Mouse (Mus musculus) liver, embryonic 13.5 days (tissue): Measurements from ENCODE around the gene Slc7a8. TPM values are rescaled to one million over a fixed set of nuclear protein-coding genes. Genes with fewer than 3 reads are reported as not detected.
"Not testable (repeated sequence)": the region's sequence is repeated elsewhere in the genome, so short reads cannot be mapped to it uniquely, and the experiment has no call there.

Experiments used
- ATAC-seq: fragments of 200-750 bp; cut with Nextera tagmentation; 2 replicates; pipeline ENCODE4 v1.8.0; 2017; ENCODE audit warnings: low read depth, mild to moderate bottlenecking, moderate number of reproducible peaks, moderate library complexity
- DNase-seq: peaks from one replicate; pipeline ENCODE4 v3.0.0; 2022
- H3K27ac ChIP-seq: fragments of 300-500 bp; sonication (generic); 2 replicates; pipeline ENCODE4 v1.5.1; 2015; ENCODE audit warnings: moderate library complexity, mild to moderate bottlenecking, inconsistent platforms
- H3K27me3 ChIP-seq: fragments of 300-500 bp; sonication (generic); 2 replicates; pipeline ENCODE4 v1.6.1; 2015; ENCODE audit warnings: mild to moderate bottlenecking, inconsistent platforms
- H3K36me3 ChIP-seq: fragments of 300-500 bp; sonication (generic); 2 replicates; pipeline ENCODE4 v1.6.1; 2015; ENCODE audit warnings: mild to moderate bottlenecking, inconsistent platforms
- H3K4me1 ChIP-seq: fragments of 300-500 bp; sonication (generic); replicated peaks from 2 replicates; pipeline ENCODE4 v1.6.1; 2015; ENCODE audit warnings: inconsistent platforms
- H3K4me2 ChIP-seq: fragments of 300-500 bp; sonication (generic); 2 replicates; pipeline ENCODE4 v1.6.1; 2015; ENCODE audit warnings: inconsistent platforms, mild to moderate bottlenecking, moderate library complexity
- H3K4me3 ChIP-seq: fragments of 300-500 bp; sonication (generic); replicated peaks from 2 replicates; pipeline ENCODE4 v1.5.1; 2015; ENCODE audit warnings: mild to moderate bottlenecking, inconsistent platforms
- H3K9ac ChIP-seq: fragments of 300-500 bp; sonication (generic); 2 replicates; pipeline ENCODE4 v1.6.1; 2015; ENCODE audit warnings: mild to moderate bottlenecking, inconsistent platforms
- H3K9me3 ChIP-seq: fragments of 300-500 bp; sonication (generic); replicated peaks from 2 replicates; pipeline ENCODE4 v1.6.1; 2016; ENCODE audit warnings: inconsistent platforms
- WGBS: fragments of 180-500 bp; shearing (Covaris S2); methylation state at CpG from one replicate; pipeline ENCODE4 v1.1.7; 2015; ENCODE audit not compliant: insufficient replicate concordance; 5-methylcytosine and 5-hydroxymethylcytosine counted together
- polyA plus RNA-seq: library from polyadenylated mRNA; unstranded; fragments of >200 nt; fragmentation: Nextera tagmentation; extraction: Ambion mirVana; gene quantifications from 2 replicates; pipeline ENCODE4 v1.2.1, GENCODE M21; 2015

The Slc7a8 gene
- polyA plus RNA-seq, 1 experiment from 2014 or later: 2.1 TPM

DNA sequence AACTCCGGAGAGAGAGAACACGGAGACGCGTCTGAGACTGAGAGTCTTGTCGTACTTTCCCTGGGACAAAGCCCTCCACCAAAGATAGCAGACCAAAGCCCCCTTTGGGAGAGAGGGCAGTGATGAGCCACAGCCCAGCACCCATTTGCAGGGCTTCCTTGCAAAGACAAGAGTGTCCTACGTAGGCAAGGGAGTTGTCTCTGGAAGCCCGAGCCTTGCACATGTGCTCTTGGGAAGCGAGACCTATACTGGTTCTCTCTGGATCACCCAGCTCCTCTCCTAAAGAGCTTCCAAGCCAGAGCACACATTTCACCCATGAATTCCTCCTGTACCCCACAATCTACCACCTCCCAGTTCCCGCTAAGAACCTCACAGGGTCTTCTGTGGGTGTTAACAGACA lies 1.7 kb downstream of the Slc7a8 start:
- no peaks in the 10 kb centered on the region for H3K36me3 ChIP-seq
- peaks cover 13% of the 10 kb centered on the region; the same call in 1 of the 2 replicates for H3K4me1 ChIP-seq
- no peak overlapping the region for H3K4me3 ChIP-seq
- WGBS: 82% methylated on average over 9 of the region's 9 CpGs
- H3K27me3 ChIP-seq: peaks cover 54% of the 10 kb centered on the region
- H3K9me3 ChIP-seq: no peaks in the 10 kb centered on the region
- ATAC-seq (no peak), DNase-seq (no peak)
- no peak overlapping the region for H3K4me2 ChIP-seq
- no peak overlapping the region for H3K27ac ChIP-seq
- H3K9ac ChIP-seq: no peak overlapping the region

DNA sequence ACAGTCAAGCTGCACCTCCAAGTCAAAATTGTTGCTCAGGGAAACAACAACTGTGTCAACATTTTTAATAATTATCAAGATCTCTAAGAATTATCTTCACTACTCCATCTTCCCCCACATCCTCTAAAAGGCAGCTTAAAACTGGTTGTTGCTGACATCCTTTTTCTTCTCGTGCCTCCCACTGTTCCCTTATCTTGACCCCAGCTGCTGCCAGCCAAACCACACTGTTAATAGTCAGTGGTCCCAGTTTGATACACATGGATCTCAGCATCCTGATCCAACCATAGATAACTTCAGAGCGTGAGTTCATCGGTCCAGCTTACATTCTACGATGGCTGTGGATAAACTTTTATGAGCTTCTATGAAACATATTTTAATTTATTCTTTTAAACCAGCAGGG lies 3.9 kb downstream of the Slc7a8 start:
- DNase-seq (no peak), ATAC-seq (no peak)
- Histone ChIP-seq H3K4me1 (peaks cover 13% of the 10 kb centered on the region; the same call in 1 of the 2 replicates), H3K4me2 (no peak overlapping the region), H3K9ac (no peak overlapping the region), H3K36me3 (no peaks in the 10 kb centered on the region), H3K27me3 (peaks cover 40% of the 10 kb centered on the region), H3K27ac (no peak overlapping the region), H3K4me3 (no peak overlapping the region), H3K9me3 (no peaks in the 10 kb centered on the region)
- WGBS: 17% methylated on average over 4 of the region's 4 CpGs

DNA sequence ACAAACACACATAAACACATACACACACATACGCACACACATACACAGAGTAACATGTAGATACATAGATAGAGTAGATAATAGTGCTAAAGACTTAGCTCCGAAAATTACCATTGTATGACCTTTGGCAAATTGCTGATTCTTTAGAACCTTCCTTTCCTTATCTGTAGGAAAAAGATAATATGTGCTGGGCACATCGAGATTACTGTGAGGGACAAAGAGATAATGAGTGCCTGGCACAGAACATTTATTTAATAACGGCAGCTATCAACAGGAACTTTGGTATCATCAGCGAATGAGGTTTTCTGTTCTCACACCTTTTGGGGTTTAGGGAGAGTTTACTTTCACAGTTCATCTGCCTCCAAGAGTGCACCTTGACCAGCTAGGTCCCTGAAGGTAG lies 5.0 kb downstream of the Slc7a8 start:
- ATAC-seq: no peak
- H3K9me3 ChIP-seq: no peaks in the 10 kb centered on the region
- no peak overlapping the region for H3K27ac ChIP-seq
- no peak overlapping the region for H3K4me2 ChIP-seq
- H3K9ac ChIP-seq: no peak overlapping the region
- peaks cover 10% of the 10 kb centered on the region; the same call in 1 of the 2 replicates for H3K4me1 ChIP-seq
- H3K4me3 ChIP-seq: no peak overlapping the region
- WGBS: 52% methylated on average over 5 of the region's 5 CpGs
- H3K27me3 ChIP-seq: peaks cover 29% of the 10 kb centered on the region
- H3K36me3 ChIP-seq: no peaks in the 10 kb centered on the region
- DNase-seq: no peak

DNA sequence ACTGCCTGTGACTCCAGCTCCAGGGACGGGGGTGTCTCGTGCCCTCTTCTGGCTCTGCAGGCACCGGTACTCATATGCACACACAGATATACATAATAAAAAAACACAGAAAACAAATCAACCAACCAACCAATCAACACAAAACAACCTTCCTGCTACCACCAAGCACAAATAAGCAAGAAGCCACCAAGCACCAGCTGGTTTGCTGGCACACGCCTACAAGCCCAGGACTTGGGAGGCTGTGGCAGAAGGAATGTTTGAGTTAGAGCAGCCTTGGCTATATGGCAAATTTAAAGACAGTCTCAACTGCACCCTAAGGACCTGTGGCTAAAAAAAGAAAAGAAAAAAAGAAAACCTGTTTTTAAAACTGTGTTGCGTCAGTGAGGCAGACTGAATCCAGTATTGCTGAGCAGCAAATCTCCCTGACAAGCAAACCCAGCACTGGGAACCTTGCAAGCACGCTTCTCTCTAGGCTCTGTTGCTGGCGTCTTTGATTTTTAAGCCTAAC lies 6.2 kb downstream of the Slc7a8 start:
- Histone ChIP-seq H3K36me3 (no peaks in the 10 kb centered on the region), H3K27me3 (peaks cover 17% of the 10 kb centered on the region), H3K9me3 (no peaks in the 10 kb centered on the region), H3K27ac (no peak overlapping the region), H3K9ac (no peak overlapping the region), H3K4me3 (no peak overlapping the region), H3K4me2 (no peak overlapping the region), H3K4me1 (peaks cover 5% of the 10 kb centered on the region; the same call in 1 of the 2 replicates)
- ATAC-seq (no peak), DNase-seq (no peak)
- 75% methylated on average over 7 of the region's 7 CpGs for WGBS

DNA sequence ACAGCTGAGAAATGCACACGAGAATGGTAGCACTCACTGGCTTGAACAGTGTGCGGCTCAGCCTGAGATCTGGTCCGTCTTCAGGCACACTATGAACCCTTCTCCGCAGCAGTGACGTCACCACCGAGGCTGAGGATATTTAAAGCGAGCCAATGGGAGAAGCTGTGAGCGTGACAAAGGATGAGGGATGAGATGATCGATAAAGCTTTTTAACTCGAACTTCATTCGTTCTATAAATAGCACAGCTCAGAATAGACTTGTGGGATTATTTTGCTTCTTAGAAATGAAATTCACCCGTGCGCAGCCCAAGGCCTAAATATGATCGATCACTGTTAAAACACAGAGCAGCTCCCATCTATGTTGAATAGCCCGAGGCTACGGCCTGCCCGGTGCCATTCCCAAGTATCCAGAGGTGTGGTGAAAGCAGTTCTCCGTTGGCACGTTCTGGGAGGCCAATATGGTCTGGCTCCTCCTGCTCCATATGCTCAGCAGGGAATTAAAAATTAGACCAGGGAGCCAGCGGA lies 9.4 kb downstream of the Slc7a8 start:
- ATAC-seq (no peak), DNase-seq (no peak)
- H3K36me3 ChIP-seq: no peaks in the 10 kb centered on the region
- peaks cover 2% of the 10 kb centered on the region; the same call in 1 of the 2 replicates for H3K4me1 ChIP-seq
- 72% methylated on average over 20 of the region's 20 CpGs for WGBS
- H3K4me3 ChIP-seq: no peak overlapping the region
- no peak overlapping the region for H3K9ac ChIP-seq
- H3K9me3 ChIP-seq: no peaks in the 10 kb centered on the region
- no peaks in the 10 kb centered on the region; the same call in 1 of the 2 replicates for H3K27me3 ChIP-seq
- no peak overlapping the region for H3K4me2 ChIP-seq
- no peak overlapping the region for H3K27ac ChIP-seq

DNA sequence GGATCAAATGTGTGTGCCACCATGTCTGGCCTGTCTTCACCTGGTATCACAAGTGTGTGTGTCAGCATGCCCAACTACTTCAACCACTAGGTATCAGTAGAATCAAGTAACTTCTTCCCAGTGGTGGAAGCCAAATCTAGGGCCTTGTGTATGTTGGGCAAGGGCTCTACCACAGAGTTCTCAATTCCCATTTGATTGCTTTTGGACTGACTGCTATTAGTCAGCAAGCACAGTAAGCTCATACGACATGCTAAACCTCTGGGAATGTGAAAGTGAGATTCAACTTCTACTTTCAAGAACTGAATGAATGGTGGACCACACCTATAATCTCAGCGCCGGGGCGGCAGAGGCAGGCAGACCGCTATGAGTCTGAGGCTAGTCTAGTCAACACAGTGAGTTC lies 11.4 kb downstream of the Slc7a8 start:
- Histone ChIP-seq H3K9ac (no peak overlapping the region), H3K9me3 (no peaks in the 10 kb centered on the region), H3K4me1 (no peaks in the 10 kb centered on the region), H3K27ac (no peak overlapping the region), H3K4me2 (no peak overlapping the region), H3K36me3 (no peaks in the 10 kb centered on the region), H3K27me3 (no peaks in the 10 kb centered on the region), H3K4me3 (no peak overlapping the region)
- ATAC-seq: no peak
- 84% methylated on average over 5 of the region's 5 CpGs for WGBS
- DNase-seq: no peak

DNA sequence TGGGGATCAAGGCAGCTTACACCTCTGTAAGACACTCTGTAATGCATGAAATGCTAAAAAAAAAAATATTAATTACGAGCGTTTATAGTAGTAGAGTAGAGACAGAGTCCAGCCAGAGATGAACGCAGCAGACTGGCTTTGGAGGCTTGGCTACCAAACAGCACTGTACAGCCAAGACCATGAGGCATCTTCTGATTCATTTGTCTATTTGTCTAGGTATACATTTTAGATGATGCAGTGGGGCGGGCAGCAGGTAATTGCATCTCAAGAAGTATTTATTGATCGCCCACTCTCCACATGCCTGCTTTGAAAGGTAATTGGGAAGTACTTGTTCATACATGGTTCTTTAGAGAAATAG lies 12.7 kb downstream of the Slc7a8 start:
- ATAC-seq (no peak), DNase-seq (no peak)
- Histone ChIP-seq H3K4me1 (no peaks in the 10 kb centered on the region), H3K27me3 (no peaks in the 10 kb centered on the region), H3K27ac (no peak overlapping the region), H3K4me2 (no peak overlapping the region), H3K9ac (no peak overlapping the region), H3K9me3 (no peaks in the 10 kb centered on the region), H3K4me3 (no peak overlapping the region), H3K36me3 (no peaks in the 10 kb centered on the region)
- 75% methylated on average over 5 of the region's 5 CpGs for WGBS

DNA sequence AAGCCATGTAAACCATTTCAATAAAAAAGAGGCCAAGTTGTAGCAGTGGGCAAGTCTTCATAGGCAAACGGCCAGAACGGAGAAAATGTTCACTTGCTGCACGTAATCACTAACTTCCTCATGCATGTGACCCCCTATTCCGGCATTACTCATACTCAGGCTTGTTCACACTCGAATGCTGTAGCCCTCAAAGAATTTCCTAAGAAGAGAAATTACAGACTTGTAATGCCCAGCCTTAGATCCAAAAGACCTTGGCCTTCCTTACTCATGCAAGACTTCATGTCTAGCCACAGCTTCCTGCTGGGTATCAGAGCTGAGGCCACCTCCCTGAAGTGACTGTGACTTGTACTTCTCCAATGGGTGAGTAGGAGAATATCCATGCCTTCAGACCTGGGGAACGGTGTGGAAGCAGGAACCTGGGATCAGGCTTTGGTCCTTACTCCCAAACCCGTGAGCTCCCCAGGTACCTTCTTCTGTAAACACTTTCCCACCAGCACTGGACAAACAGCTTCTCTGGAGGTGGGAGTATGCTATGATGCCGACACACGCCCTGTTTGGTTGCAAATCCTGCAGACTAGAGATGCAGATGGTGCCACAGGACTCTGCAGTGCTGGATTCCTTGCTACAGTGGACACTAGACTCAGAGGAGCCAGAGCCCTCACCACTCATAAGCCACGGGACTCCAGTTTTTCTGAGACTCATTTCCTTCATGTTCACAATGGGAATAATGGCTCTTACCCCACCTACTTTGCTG lies 13.3 kb downstream of the Slc7a8 start:
- no peak for ATAC-seq
- H3K4me2 ChIP-seq: no peak overlapping the region
- no peak overlapping the region for H3K27ac ChIP-seq
- H3K27me3 ChIP-seq: no peaks in the 10 kb centered on the region
- H3K36me3 ChIP-seq: no peaks in the 10 kb centered on the region
- WGBS: 55% methylated on average over 10 of the region's 10 CpGs
- no peak overlapping the region for H3K9ac ChIP-seq
- no peak overlapping the region for H3K4me3 ChIP-seq
- H3K9me3 ChIP-seq: no peaks in the 10 kb centered on the region
- DNase-seq: no peak
- H3K4me1 ChIP-seq: no peaks in the 10 kb centered on the region

DNA sequence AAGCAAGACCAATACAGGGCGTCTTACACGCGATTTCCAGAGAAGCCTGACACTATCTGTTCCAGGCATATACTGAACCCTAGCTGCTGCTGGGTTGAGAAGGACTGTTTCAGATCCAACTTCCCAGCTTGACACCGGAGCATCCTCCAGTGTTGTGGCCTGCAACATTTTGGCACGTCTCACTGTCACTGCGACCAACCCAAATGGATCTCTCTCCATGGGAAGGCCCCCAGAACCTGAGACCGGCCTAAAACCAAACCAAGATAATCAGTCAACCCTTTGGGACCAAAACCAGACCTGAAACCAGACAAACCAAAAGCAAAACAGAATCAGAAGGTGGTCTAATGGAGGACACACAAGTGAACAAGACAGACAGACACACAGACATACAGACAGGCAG lies 14.8 kb downstream of the Slc7a8 start:
- 83% methylated on average over 7 of the region's 7 CpGs for WGBS
- not testable (repeated sequence) for H3K27me3 ChIP-seq, H3K9me3 ChIP-seq, H3K27ac ChIP-seq, H3K4me3 ChIP-seq, H3K9ac ChIP-seq, H3K36me3 ChIP-seq, ATAC-seq, DNase-seq, H3K4me2 ChIP-seq, H3K4me1 ChIP-seq

DNA sequence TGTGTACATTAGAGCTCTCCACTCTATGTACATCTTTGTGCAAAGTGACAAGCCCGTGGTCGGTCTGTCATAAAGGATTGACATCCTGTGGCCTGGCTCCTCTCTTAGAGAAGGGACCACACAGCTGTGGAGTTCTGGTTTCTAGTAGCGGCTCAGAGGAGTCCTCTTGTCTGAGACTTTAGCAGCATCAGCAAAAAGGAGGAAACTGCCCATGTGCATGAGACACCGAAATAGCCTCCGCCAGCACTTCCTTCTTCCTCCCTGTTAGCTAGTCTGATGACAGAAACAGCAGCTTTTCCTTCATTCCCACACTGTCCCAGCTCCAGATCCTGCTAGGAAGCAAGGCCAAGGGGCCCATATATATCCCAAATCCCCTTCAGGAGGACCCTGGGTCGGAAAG lies 25.4 kb downstream of the Slc7a8 start:
- peak overlapping the region; percentile 45; the same call in 1 of the 2 replicates for H3K27ac ChIP-seq
- peak; percentile 54; the same call in 1 of the 2 replicates for ATAC-seq
- no peaks in the 10 kb centered on the region for H3K36me3 ChIP-seq
- H3K9me3 ChIP-seq: no peaks in the 10 kb centered on the region
- no peak overlapping the region for H3K9ac ChIP-seq
- H3K4me1 ChIP-seq: peaks cover 7% of the 10 kb centered on the region
- H3K4me3 ChIP-seq: no peak overlapping the region
- no peak for DNase-seq
- 26% methylated on average over 6 of the region's 6 CpGs for WGBS
- no peaks in the 10 kb centered on the region for H3K27me3 ChIP-seq
- no peak overlapping the region for H3K4me2 ChIP-seq

DNA sequence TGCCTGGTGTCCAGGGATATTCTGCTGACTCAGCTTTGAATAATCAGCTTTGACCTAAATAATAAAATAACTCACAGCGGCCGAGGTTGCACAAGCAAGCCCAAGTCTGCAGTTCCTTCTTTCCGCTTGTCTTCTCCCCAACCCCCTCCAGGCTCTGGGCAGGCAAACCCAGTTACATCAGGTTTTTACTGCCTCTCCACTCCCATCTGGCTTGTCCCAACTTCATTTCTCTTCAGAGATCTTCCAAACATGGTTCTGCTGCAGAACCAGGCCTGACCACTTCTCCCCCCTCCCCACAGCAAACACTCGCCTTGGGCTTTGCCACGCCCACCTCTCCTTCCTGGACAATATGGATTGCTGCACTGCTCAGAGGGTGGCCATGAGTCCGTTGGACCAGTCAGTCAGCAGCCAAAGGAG lies 27.1 kb downstream of the Slc7a8 start:
- no peak overlapping the region for H3K4me2 ChIP-seq
- no peak overlapping the region for H3K4me3 ChIP-seq
- no peaks in the 10 kb centered on the region for H3K27me3 ChIP-seq
- DNase-seq: peak; percentile 24
- WGBS: 18% methylated on average over 6 of the region's 6 CpGs
- H3K9ac ChIP-seq: no peak overlapping the region
- no peaks in the 10 kb centered on the region for H3K36me3 ChIP-seq
- peaks cover 7% of the 10 kb centered on the region for H3K4me1 ChIP-seq
- 0 out of 2 replicates have a peak overlapping the region, but pooled peaks have one; percentile 4 for H3K27ac ChIP-seq
- no peaks in the 10 kb centered on the region for H3K9me3 ChIP-seq
- ATAC-seq: 0 out of 2 replicates have a peak, but pooled peaks have one; percentile 26
